Mouse (Mus musculus) bone marrow macrophage, adult 2 months (primary cell): ENCODE results near the gene Usp21. TPM values are rescaled to one million over a fixed set of nuclear protein-coding genes. Genes with fewer than 3 reads are reported as not detected.

ENCODE experiments used
- H3K27ac ChIP-seq: 2 replicates; pipeline ENCODE4 v1.5.1; 2012; ENCODE audit warnings: low read depth, low read length; ENCODE audit not compliant: insufficient read depth
- H3K4me1 ChIP-seq: 2 replicates; pipeline ENCODE4 v1.6.1; 2012; ENCODE audit warnings: low read length; ENCODE audit not compliant: control insufficient read depth, insufficient read depth
- H3K4me3 ChIP-seq: 2 replicates; pipeline ENCODE4 v1.5.1; 2012; ENCODE audit warnings: mild to moderate bottlenecking, low read length, moderate library complexity; ENCODE audit not compliant: insufficient read depth
- CTCF ChIP-seq: IDR thresholded peaks from 2 replicates; pipeline ENCODE4 v1.5.1; 2012; ENCODE audit warnings: low read depth, mild to moderate bottlenecking, low read length, moderate library complexity
- POLR2A ChIP-seq: IDR thresholded peaks from 2 replicates; pipeline ENCODE4 v1.6.1; 2012; ENCODE audit warnings: mild to moderate bottlenecking, low read depth, low read length, borderline replicate concordance
- polyA plus RNA-seq: library from polyadenylated mRNA; stranded (reverse); fragments of >200 nt; gene quantifications from 2 replicates; pipeline ENCODE4 v1.2.4, GENCODE M21; 2012; ENCODE audit not compliant: missing spikeins, insufficient read depth, insufficient read length

The Usp21 gene
- polyA plus RNA-seq, 1 experiment, result 45.1 TPM

DNA sequence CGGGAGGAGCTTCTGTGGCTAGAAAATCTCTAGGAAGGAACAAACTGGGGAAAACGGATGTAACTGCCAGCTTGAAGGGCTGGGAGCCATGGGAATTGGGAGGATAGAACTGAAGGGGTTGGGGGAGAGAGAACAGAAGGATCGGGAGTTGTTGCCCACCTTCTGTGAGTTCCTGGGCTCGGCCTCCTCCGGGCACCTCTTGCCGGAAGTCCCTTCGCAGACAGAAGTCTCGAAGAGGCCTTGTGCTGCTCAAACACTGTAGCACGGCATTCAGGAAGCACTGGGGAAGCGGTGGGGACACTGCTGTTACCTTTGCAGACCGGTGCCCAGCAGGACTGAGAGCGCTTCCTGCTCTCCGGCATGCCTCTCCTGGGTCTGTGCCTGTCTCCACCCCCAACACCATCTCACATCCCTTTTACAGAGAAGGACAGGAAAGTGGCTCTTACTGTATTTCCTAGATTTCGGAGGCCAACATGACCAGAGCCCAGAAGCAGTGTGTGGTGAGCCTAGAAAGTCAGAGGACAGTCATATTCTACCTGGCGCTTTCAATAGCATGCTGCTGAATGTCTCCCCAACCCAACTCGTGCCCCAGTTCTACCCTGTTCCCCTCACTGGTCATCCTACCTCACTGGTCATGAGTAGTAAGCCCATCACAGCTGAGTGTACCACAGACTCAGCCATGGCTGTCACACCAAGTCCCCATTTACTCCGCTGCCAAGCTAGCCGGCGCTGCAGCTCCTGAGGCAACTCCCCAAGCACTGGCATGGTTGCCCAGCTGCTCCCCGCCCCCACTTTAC is 2.5 kb downstream of the Usp21 start:
- H3K4me1 ChIP-seq, result peaks cover 33% of the 10 kb centered on the region
- TF ChIP-seq CTCF (no peak), POLR2A (no peak)
- no peak overlapping the region for H3K4me3 ChIP-seq
- H3K27ac ChIP-seq, result no peak overlapping the region

- TF ChIP-seq CTCF (no peak), POLR2A (no peak)
- Histone ChIP-seq H3K4me1 (peaks cover 36% of the 10 kb centered on the region), H3K27ac (no peak overlapping the region), H3K4me3 (no peak overlapping the region)
Observed at GRCm38 (mm10) chr1:171284491-171284890, 3.3 kb downstream of the Usp21 start.

GRCm38 (mm10) chr1:171283188-171284160 is 4.3 kb downstream of the Usp21 start:
- TF ChIP-seq POLR2A (no peak), CTCF (no peak)
- Histone ChIP-seq H3K27ac (peak overlapping the region; percentile 85), H3K4me1 (peaks cover 36% of the 10 kb centered on the region), H3K4me3 (peak overlapping the region; percentile 36)

GRCm38 (mm10) chr1:171282086-171282805 is 5.5 kb downstream of the Usp21 start:
- Histone ChIP-seq H3K4me1 (peaks cover 35% of the 10 kb centered on the region), H3K4me3 (no peak overlapping the region), H3K27ac (peak overlapping the region; percentile 85)
- TF ChIP-seq POLR2A (no peak), CTCF (no peak)

DNA sequence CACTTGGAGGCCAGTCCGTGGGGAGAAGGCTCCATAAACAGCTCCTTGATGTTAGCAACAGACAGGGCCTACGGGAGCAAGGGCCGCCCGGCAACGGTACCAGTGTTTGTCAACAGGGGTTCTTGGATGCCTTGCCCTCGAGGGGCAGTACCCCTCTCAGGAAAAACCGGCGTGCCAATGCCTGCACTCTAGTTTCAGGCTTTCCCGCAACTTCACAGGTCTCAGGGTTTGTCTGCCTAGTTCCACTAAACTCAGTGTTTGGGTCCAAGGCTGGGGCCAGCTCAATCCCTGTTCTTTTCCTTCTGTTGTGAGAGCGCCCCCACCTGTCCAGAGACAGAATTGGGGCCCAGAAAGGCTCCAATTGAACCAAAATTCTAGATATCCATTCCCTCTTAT is 6.3 kb downstream of the Usp21 start:
- peaks cover 33% of the 10 kb centered on the region for H3K4me1 ChIP-seq
- peak overlapping the region; percentile 82 for H3K27ac ChIP-seq
- peak overlapping the region; percentile 82 for H3K4me3 ChIP-seq
- TF ChIP-seq CTCF, result peak; percentile 61
- no peak for TF ChIP-seq POLR2A

- peaks cover 30% of the 10 kb centered on the region for H3K4me1 ChIP-seq
- peak within 1 kb of the TSS; percentile 82 for H3K4me3 ChIP-seq
- TF ChIP-seq POLR2A, result no peak
- no peak for TF ChIP-seq CTCF
- H3K27ac ChIP-seq, result peak within 1 kb of the TSS; percentile 82
Observed at GRCm38 (mm10) chr1:171280916-171281527, 6.8 kb downstream of the Usp21 start, which contains the start of gene Ppox. Ppox (minus strand) TSS chr1:171281186.

GRCm38 (mm10) chr1:171280250-171280915 is 7.4 kb downstream of the Usp21 start:
- peaks cover 28% of the 10 kb centered on the region for H3K4me1 ChIP-seq
- H3K4me3 ChIP-seq, result peak overlapping the region; percentile 74
- TF ChIP-seq CTCF (no peak), POLR2A (no peak)
- peak overlapping the region; percentile 12; the same call in 1 of the 2 replicates for H3K27ac ChIP-seq

GRCm38 (mm10) chr1:171279721-171280120 is 8.1 kb downstream of the Usp21 start:
- H3K27ac ChIP-seq, result no peak overlapping the region
- H3K4me1 ChIP-seq, result peaks cover 24% of the 10 kb centered on the region
- peak overlapping the region; percentile 74; the same call in 1 of the 2 replicates for H3K4me3 ChIP-seq
- no peak for TF ChIP-seq CTCF
- no peak for TF ChIP-seq POLR2A
